Mouse (Mus musculus) intestine, embryonic 15.5 days (tissue): ENCODE measurements around the gene Tm6sf1. TPM values are rescaled to one million over a fixed set of nuclear protein-coding genes. Genes with fewer than 3 reads are reported as not detected.

Experiments
- ATAC-seq: fragments of 200-750 bp; cut with Nextera tagmentation; 2 replicates; pipeline ENCODE4 v1.8.0; 2017; ENCODE audit warnings: moderate TSS enrichment, moderate library complexity
- H3K27ac ChIP-seq: fragments of 300-500 bp; sonication (generic); 2 replicates; pipeline ENCODE4 v1.5.1; 2015; ENCODE audit warnings: mild to moderate bottlenecking, inconsistent platforms
- H3K27me3 ChIP-seq: fragments of 300-500 bp; sonication (generic); replicated peaks from 2 replicates; pipeline ENCODE4 v1.6.1; 2015; ENCODE audit warnings: inconsistent platforms
- H3K36me3 ChIP-seq: fragments of 300-500 bp; sonication (generic); 2 replicates; pipeline ENCODE4 v1.6.1; 2015; ENCODE audit warnings: inconsistent platforms
- H3K4me1 ChIP-seq: fragments of 300-500 bp; sonication (generic); replicated peaks from 2 replicates; pipeline ENCODE4 v1.6.1; 2015; ENCODE audit warnings: inconsistent platforms
- H3K4me2 ChIP-seq: fragments of 300-500 bp; sonication (generic); replicated peaks from 2 replicates; pipeline ENCODE4 v1.6.1; 2015; ENCODE audit warnings: mild to moderate bottlenecking, inconsistent platforms
- H3K4me3 ChIP-seq: fragments of 300-500 bp; sonication (generic); replicated peaks from 2 replicates; pipeline ENCODE4 v1.5.1; 2015; ENCODE audit warnings: inconsistent platforms
- H3K9ac ChIP-seq: fragments of 300-500 bp; sonication (generic); 2 replicates; pipeline ENCODE4 v1.6.1; 2015; ENCODE audit warnings: inconsistent platforms
- H3K9me3 ChIP-seq: fragments of 300-500 bp; sonication (generic); 2 replicates; pipeline ENCODE4 v1.6.1; 2016; ENCODE audit warnings: inconsistent platforms
- WGBS: fragments of 180-500 bp; shearing (Covaris S2); methylation state at CpG from one replicate; pipeline ENCODE4 v1.1.7; 2015; 5-methylcytosine and 5-hydroxymethylcytosine counted together
- polyA plus RNA-seq: library from polyadenylated mRNA; unstranded; fragments of >200 nt; fragmentation: Nextera tagmentation; extraction: Ambion mirVana; gene quantifications from 2 replicates; pipeline ENCODE4 v1.2.1, GENCODE M21; 2015

Tm6sf1 gene
- polyA plus RNA-seq, 1 experiment from 2014 or later, result 16.1 TPM

DNA sequence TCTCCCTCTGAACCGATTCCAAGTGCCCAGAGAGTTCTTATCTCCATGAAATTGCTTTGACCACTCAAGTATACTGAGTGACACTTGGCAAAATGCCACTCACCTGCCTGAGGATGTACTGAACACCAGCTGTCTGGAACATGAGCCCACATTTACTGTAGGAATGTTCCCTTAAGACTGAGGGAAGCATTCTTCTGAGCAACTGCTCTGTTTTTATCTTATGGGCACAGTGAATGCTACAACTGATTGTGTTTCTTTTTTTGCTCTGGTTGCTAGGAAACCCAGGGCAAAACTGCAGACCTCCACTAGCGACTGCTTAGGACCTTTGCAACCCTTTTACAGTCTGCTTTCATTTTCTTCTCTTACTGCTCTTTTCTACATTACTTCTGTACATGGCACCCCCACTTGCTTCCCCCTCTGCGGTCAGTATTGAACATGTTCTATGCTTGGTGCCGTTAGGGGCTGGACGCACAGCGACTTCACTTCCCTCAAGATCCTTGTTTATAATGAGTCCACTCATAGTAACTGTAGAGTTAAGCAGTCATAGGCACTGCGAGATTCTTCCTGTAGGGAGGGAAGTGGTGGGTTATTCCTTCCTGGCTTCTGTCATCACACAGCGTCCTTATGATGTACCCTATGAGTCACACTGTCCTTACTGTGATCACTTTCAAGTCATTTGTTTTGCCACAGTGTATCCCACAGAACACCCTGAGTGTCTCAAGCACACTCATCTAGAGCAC, 4.1 kb upstream of the Tm6sf1 start:
- ATAC-seq, result peak; percentile 49; the same call in 1 of the 2 replicates
- H3K9ac ChIP-seq, result no peak overlapping the region
- no peak overlapping the region for H3K4me2 ChIP-seq
- WGBS, result 53% methylated on average over 8 of the region's 8 CpGs
- H3K27ac ChIP-seq, result no peak overlapping the region
- H3K27me3 ChIP-seq, result peaks cover 23% of the 10 kb centered on the region
- no peak overlapping the region for H3K4me3 ChIP-seq
- no peaks in the 10 kb centered on the region for H3K36me3 ChIP-seq
- H3K4me1 ChIP-seq, result peaks cover 7% of the 10 kb centered on the region
- no peaks in the 10 kb centered on the region for H3K9me3 ChIP-seq

DNA sequence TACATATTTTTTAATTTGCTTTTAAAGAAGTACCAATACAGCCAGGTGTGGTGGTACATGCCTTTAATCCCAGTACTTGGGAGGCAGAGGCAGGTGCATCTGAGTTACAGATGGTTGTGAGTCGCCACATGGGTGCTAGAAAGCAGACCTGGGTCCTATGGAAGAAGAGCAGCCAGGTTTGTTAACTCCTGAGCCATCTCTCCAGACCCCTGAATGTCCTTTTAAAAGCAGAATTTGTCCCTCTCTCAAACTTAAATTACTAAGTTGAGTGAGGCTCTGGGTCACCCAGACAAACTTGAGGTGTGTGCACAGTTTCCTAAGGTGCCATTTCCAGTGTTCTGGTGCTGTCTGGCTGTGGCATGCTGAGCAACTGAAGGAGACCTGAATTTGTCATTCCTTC, 3.1 kb upstream of the Tm6sf1 start, which contains the start of gene Gm10160:
Gene Gm10160, minus strand, starts transcription at position 101 of the 400 bp plus-strand sequence.
- Histone ChIP-seq H3K9me3 (no peaks in the 10 kb centered on the region), H3K27me3 (peaks cover 31% of the 10 kb centered on the region), H3K4me1 (peaks cover 10% of the 10 kb centered on the region), H3K4me3 (no peak within 1 kb of the TSS), H3K27ac (no peak within 1 kb of the TSS), H3K9ac (no peak within 1 kb of the TSS), H3K4me2 (no peak within 1 kb of the TSS), H3K36me3 (no peaks in the 10 kb centered on the region)
- ATAC-seq, result no peak
- 83% methylated on average over 1 of the region's 1 CpGs for WGBS

DNA sequence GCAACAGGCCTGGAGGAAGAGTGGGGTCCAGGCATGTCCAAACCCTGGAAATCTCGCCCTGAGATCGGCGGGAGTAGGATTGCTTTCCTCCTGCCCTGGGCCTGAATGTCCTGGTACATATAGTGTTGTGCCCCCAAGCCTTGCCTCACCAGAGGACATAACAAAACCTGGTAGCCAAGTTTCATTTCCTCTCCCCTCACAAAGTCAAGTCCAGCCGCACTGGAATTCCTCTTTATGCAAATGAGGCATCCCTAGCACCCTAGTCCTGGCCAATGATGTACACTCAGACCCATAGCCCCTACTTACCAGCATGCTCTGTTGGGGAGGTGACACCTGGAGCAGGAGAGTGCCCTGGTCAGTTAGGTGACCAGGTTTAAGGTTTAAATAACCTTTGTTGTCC, 2.6 kb upstream of the Tm6sf1 start:
- H3K9ac ChIP-seq, result no peak overlapping the region
- no peaks in the 10 kb centered on the region for H3K36me3 ChIP-seq
- no peak for ATAC-seq
- no peak overlapping the region for H3K4me2 ChIP-seq
- H3K4me3 ChIP-seq, result no peak overlapping the region
- WGBS, result 76% methylated on average over 4 of the region's 4 CpGs
- H3K4me1 ChIP-seq, result peaks cover 10% of the 10 kb centered on the region
- no peak overlapping the region for H3K27ac ChIP-seq
- H3K9me3 ChIP-seq, result no peaks in the 10 kb centered on the region
- H3K27me3 ChIP-seq, result peaks cover 31% of the 10 kb centered on the region

DNA sequence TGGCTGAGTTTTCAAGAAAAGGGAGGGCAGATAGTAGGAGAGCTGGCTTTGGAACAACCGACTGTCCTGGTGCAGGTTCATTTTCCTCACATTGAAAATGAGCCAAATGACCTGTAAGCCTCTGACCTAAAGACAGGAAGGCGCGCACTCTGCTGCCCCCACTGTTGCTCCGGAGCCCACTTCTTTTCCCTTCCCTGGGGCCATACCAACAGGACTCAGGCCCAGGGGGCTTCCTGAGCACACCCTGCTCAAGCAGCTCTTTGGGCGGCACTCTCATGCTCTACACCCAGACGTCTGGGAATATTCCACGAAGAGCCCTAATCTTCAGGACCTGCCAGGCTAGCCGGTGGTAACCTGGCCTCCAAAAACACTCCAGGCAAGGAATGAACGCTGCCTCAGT, 565 bp upstream of the Tm6sf1 start:
- peak overlapping the region; percentile 97 for H3K4me2 ChIP-seq
- no peak overlapping the region for H3K27ac ChIP-seq
- ATAC-seq, result no peak
- no peak overlapping the region for H3K4me3 ChIP-seq
- H3K4me1 ChIP-seq, result peaks cover 15% of the 10 kb centered on the region
- peaks cover 31% of the 10 kb centered on the region for H3K27me3 ChIP-seq
- no peak overlapping the region for H3K9ac ChIP-seq
- H3K9me3 ChIP-seq, result no peaks in the 10 kb centered on the region
- WGBS, result 15% methylated on average over 9 of the region's 9 CpGs
- H3K36me3 ChIP-seq, result no peaks in the 10 kb centered on the region

DNA sequence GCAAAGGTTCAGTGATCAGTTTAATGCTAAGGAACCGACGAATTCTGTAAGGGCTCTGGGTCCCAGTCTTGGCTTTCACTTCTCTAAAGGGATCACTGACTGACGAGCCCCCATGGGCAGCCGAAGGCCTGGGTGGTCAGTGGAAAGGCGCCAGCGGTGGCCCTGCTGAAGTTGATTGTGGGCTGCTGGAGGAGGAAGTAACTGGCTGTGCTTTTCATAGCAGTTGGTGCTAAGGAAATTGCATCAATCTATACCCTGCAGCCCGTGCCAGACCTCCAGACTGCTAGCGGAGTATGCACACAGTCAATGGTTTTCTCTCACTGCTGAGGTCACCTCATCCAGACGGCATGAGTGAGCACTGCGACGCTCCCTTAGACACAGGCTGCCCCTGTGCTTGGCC, 1.3 kb downstream of the Tm6sf1 start:
- Histone ChIP-seq H3K27me3 (peaks cover 31% of the 10 kb centered on the region), H3K36me3 (no peaks in the 10 kb centered on the region), H3K4me2 (peak overlapping the region; percentile 97), H3K4me3 (peak overlapping the region; percentile 49; the same call in 1 of the 2 replicates), H3K9ac (no peak overlapping the region), H3K27ac (no peak overlapping the region), H3K4me1 (peaks cover 17% of the 10 kb centered on the region), H3K9me3 (no peaks in the 10 kb centered on the region)
- 53% methylated on average over 11 of the region's 11 CpGs for WGBS
- ATAC-seq, result peak; percentile 44; the same call in 1 of the 2 replicates

- no peaks in the 10 kb centered on the region for H3K9me3 ChIP-seq
- H3K4me1 ChIP-seq, result peaks cover 17% of the 10 kb centered on the region
- no peak for ATAC-seq
- H3K4me3 ChIP-seq, result no peak overlapping the region
- peaks cover 31% of the 10 kb centered on the region for H3K27me3 ChIP-seq
- WGBS, result 59% methylated on average over 5 of the region's 5 CpGs
- no peak overlapping the region for H3K9ac ChIP-seq
- peak overlapping the region; percentile 28; the same call in 1 of the 2 replicates for H3K4me2 ChIP-seq
- no peaks in the 10 kb centered on the region for H3K36me3 ChIP-seq
- H3K27ac ChIP-seq, result no peak overlapping the region
These were observed 2.2 kb downstream of the Tm6sf1 start for GRCm38 (mm10) chr7:81860996-81861395.

GRCm38 (mm10) chr7:81861461-81861860, 2.7 kb downstream of the Tm6sf1 start:
- H3K27ac ChIP-seq, result no peak overlapping the region
- no peak overlapping the region for H3K9ac ChIP-seq
- no peaks in the 10 kb centered on the region for H3K9me3 ChIP-seq
- peaks cover 17% of the 10 kb centered on the region for H3K4me1 ChIP-seq
- peaks cover 31% of the 10 kb centered on the region for H3K27me3 ChIP-seq
- no peak overlapping the region for H3K4me3 ChIP-seq
- 79% methylated on average over 2 of the region's 2 CpGs for WGBS
- H3K4me2 ChIP-seq, result peak overlapping the region; percentile 28; the same call in 1 of the 2 replicates
- H3K36me3 ChIP-seq, result no peaks in the 10 kb centered on the region
- no peak for ATAC-seq

- no peak overlapping the region for H3K4me2 ChIP-seq
- no peak overlapping the region for H3K9ac ChIP-seq
- H3K27ac ChIP-seq, result no peak overlapping the region
- no peaks in the 10 kb centered on the region for H3K9me3 ChIP-seq
- peaks cover 21% of the 10 kb centered on the region for H3K4me1 ChIP-seq
- no peaks in the 10 kb centered on the region for H3K36me3 ChIP-seq
- H3K4me3 ChIP-seq, result no peak overlapping the region
- WGBS, result 66% methylated on average over 4 of the region's 4 CpGs
- peaks cover 31% of the 10 kb centered on the region for H3K27me3 ChIP-seq
- ATAC-seq, result no peak
These were observed 3.1 kb downstream of the Tm6sf1 start for GRCm38 (mm10) chr7:81861921-81862320.

DNA sequence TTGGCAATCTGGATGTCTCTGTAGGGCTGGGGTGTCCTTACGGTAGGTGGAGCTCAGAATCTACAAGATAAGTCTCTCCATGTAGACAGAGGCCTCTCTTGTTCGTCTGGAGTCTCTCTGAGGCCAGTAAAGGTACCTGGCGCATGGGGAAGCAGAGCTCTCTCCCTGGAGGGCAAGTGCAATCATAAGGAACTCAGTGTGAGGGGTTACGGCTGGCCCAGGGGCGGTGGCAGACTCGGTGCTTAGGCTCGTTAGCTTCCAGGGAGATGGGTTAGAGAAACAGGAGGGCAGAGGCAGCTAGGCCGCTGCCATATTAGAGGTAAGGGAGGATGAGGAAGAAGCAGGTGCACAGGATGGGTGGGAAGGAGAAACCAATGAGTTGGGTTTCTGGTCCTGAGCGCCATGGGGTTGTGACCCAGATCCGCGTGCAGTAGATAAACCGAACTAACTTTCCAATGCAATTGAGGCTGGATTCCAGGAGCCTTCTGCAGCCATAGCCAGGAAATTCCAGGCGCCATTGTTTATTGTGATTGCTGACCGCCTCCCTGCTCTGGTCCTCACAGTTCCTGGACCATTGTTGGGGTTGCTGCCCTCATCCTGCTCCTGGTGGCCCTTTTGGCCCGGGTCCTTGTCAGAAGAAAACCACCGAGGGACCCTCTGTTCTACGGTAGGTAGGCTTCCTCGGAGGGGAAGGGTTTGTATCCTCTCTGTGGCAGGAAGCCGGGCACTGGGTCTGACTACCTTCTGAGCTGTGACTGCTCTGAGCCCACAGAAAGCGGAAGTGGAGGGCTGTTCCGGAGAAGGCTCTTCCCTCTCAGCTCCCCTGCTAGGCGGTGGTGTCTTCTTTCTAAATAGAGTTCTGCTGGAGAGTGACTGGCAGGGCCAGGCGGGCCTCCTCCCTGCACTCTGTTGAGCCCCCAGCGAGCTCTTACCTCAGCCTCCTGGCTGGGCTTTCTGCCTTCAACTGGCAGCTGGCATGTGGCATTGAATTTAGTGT, 4.1 kb downstream of the Tm6sf1 start:
- WGBS, result 68% methylated on average over 24 of the region's 24 CpGs
- H3K27ac ChIP-seq, result 0 out of 2 replicates have a peak overlapping the region, but pooled peaks have one; percentile 17
- H3K36me3 ChIP-seq, result no peaks in the 10 kb centered on the region
- H3K4me2 ChIP-seq, result no peak overlapping the region
- peaks cover 25% of the 10 kb centered on the region for H3K27me3 ChIP-seq
- no peak overlapping the region for H3K9ac ChIP-seq
- H3K4me1 ChIP-seq, result peaks cover 26% of the 10 kb centered on the region
- ATAC-seq, result no peak
- H3K4me3 ChIP-seq, result no peak overlapping the region
- no peaks in the 10 kb centered on the region for H3K9me3 ChIP-seq

DNA sequence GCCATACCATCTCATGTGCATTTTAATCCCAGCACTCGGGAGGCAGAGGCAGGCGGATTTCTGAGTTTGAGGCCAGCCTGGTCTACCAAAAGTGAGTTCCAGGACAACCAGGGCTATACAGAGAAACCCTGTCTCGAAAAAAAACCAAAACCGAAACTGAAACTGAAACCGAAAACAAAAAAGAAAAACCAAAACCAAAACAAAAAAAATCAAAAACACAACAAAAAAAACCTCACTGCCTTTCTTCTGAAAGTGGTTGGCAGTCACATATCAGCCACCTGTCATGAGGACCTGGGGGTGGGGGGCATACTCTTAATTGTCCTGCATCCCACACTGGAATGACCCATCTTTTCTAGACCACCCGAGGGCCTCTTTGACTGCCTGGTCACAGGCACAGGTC, 5.8 kb downstream of the Tm6sf1 start:
- Histone ChIP-seq H3K9ac (no peak overlapping the region), H3K4me2 (no peak overlapping the region)
- 90% methylated on average over 6 of the region's 6 CpGs for WGBS

GRCm38 (mm10) chr7:81865937-81866336, 7.1 kb downstream of the Tm6sf1 start:
- ATAC-seq, result no peak
- Histone ChIP-seq H3K27ac (no peak overlapping the region), H3K4me3 (no peak overlapping the region), H3K9ac (no peak overlapping the region), H3K36me3 (no peaks in the 10 kb centered on the region), H3K4me2 (no peak overlapping the region), H3K27me3 (no peaks in the 10 kb centered on the region), H3K4me1 (0 out of 2 replicates have a peak, but pooled peaks cover 16% of the 10 kb centered on the region), H3K9me3 (no peaks in the 10 kb centered on the region)
- WGBS, result 91% methylated on average over 6 of the region's 6 CpGs

More for the DNA sequence above, 5.8 kb downstream of the Tm6sf1 start:
- Histone ChIP-seq H3K9me3 (no peaks in the 10 kb centered on the region), H3K4me1 (peaks cover 19% of the 10 kb centered on the region; the same call in 1 of the 2 replicates), H3K27me3 (peaks cover 10% of the 10 kb centered on the region; the same call in 1 of the 2 replicates), H3K36me3 (no peaks in the 10 kb centered on the region), H3K27ac (no peak overlapping the region), H3K4me3 (no peak overlapping the region)
- ATAC-seq, result no peak
